Mouse (Mus musculus) intestine, postnatal 0 days (tissue): Measurements from ENCODE around the gene Bid. TPM values are rescaled to one million over a fixed set of nuclear protein-coding genes. Genes with fewer than 3 reads are reported as not detected.
"Not testable (repeated sequence)": the region's sequence is repeated elsewhere in the genome, so short reads cannot be mapped to it uniquely, and the experiment has no call there.

Source experiments
- ATAC-seq: fragments of 200-750 bp; cut with Nextera tagmentation; 2 replicates; pipeline ENCODE4 v1.8.0; 2017; ENCODE audit warnings: mild to moderate bottlenecking, moderate TSS enrichment, moderate library complexity
- H3K27ac ChIP-seq: fragments of 300-500 bp; sonication (generic); 2 replicates; pipeline ENCODE4 v1.5.1; 2014; ENCODE audit warnings: mild to moderate bottlenecking, low read depth, low read length, moderate library complexity
- H3K27me3 ChIP-seq: fragments of 300-500 bp; sonication (generic); replicated peaks from 2 replicates; pipeline ENCODE4 v1.6.1; 2014; ENCODE audit warnings: low read length, mixed read lengths; ENCODE audit not compliant: control insufficient read depth, insufficient read depth
- H3K36me3 ChIP-seq: fragments of 300-500 bp; sonication (generic); 2 replicates; pipeline ENCODE4 v1.6.1; 2014; ENCODE audit warnings: mild to moderate bottlenecking, moderate library complexity; ENCODE audit not compliant: control insufficient read depth, insufficient read depth
- H3K4me1 ChIP-seq: fragments of 300-500 bp; sonication (generic); replicated peaks from 2 replicates; pipeline ENCODE4 v1.6.1; 2014; ENCODE audit warnings: antibody characterized with exemption, low read length, mixed read lengths; ENCODE audit not compliant: control insufficient read depth, insufficient read depth
- H3K4me2 ChIP-seq: fragments of 300-500 bp; sonication (generic); replicated peaks from 2 replicates; pipeline ENCODE4 v1.6.1; 2014; ENCODE audit warnings: low read depth, mild to moderate bottlenecking, moderate library complexity
- H3K4me3 ChIP-seq: fragments of 300-500 bp; sonication (generic); 2 replicates; pipeline ENCODE4 v1.5.1; 2014; ENCODE audit warnings: low read depth, low read length
- H3K9ac ChIP-seq: fragments of 300-500 bp; sonication (generic); 2 replicates; pipeline ENCODE4 v1.6.1; 2014; ENCODE audit warnings: mild to moderate bottlenecking, low read depth, low read length
- H3K9me3 ChIP-seq: fragments of 300-500 bp; sonication (generic); 2 replicates; pipeline ENCODE4 v1.6.1; 2016; ENCODE audit warnings: mixed run types; ENCODE audit not compliant: control insufficient read depth
- CTCF ChIP-seq: sonication (generic); IDR thresholded peaks from 2 replicates; pipeline ENCODE4 v1.5.1; 2016; ENCODE audit warnings: low read depth, mild to moderate bottlenecking, control low read depth, antibody characterized with exemption, moderate library complexity
- WGBS: fragments of 180-500 bp; shearing (Covaris S2); extraction: QIAGEN DNeasy Blood & Tissue Kit; methylation state at CpG from one replicate; pipeline ENCODE4 v1.1.7; 2014; 5-methylcytosine and 5-hydroxymethylcytosine counted together
- polyA plus RNA-seq: library from polyadenylated mRNA; unstranded; fragments of >200 nt; fragmentation: Nextera tagmentation; extraction: Ambion mirVana; gene quantifications from 2 replicates; pipeline ENCODE4 v1.2.1, GENCODE M21; 2015

The Bid gene
- polyA plus RNA-seq, 1 experiment from 2014 or later, result 24.8 TPM

DNA sequence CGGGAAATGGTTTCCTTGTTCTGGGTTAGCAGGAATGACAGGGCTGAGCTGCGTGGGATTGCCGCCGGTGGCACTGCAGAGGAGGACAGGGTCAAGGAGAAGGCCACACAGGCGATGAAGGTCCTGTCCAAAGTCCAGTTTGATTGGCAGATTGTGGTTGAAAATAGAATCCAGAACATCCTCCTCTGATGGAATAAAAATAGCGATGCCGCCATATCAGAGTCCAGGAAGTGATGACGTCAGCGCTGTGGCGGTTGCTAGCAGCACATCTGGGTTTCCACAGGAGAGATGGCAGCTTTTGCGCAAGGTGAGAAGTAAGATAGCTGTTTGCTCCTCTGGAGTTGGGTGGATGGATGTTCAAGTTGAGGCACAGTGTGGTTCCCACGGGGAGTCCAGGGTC, 15.9 kb upstream of the Bid start:
- no peak for TF ChIP-seq CTCF
- H3K27me3 ChIP-seq, result no peaks in the 10 kb centered on the region
- whole genome bisulfite sequencing, result 91% methylated on average over 12 of the region's 12 CpGs
- ATAC-seq, result no peak
- no peak overlapping the region for H3K9ac ChIP-seq
- no peaks in the 10 kb centered on the region for H3K9me3 ChIP-seq
- H3K27ac ChIP-seq, result no peak overlapping the region
- no peak overlapping the region for H3K4me3 ChIP-seq
- H3K4me2 ChIP-seq, result no peak overlapping the region
- H3K4me1 ChIP-seq, result peaks cover 5% of the 10 kb centered on the region; the same call in 1 of the 2 replicates
- peaks cover 19% of the 10 kb centered on the region; the same call in 1 of the 2 replicates for H3K36me3 ChIP-seq

DNA sequence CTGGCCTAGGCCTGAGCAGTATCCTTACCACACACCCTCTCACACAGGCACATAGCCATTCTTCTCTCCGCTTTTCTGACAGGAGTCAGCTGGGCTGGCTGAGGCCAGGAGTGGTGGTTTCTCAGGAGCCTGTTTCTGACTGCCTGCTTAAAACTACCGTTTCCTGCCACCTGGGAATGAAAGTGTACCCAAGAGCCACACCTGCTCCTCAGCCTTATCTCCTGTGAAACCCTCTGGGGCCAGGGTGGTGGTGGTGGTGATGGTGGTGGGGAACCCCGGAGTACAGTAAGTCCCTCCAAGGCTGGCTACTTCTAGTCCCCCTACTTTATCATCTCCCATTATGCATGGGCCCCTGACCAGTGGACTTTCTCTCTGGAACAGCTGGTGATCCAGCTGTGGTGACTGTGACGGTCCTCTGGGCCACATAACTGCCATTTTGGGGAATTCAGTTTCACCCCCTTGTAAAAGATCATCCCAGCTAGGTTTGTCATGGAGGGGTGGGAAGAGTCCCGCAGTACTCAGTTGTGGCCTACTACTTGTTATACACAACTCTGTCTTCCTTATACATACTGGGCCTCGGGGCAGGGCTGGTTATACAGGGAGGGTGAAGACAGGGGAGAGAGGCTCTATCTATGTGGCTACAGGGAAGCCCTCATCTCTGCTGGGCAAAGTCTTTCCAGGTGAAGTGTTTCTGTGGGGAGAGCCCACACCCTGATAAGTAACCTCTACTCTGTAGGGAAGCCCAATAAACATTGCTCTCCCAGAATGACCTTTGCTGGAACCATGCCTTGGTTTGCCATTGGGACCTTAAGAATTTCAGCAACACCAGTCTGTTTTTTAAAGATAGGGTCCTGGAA, 14.0 kb upstream of the Bid start:
- H3K9ac ChIP-seq, result 0 out of 2 replicates have a peak overlapping the region, but pooled peaks have one; percentile 7
- no peak overlapping the region for H3K4me3 ChIP-seq
- H3K36me3 ChIP-seq, result peaks cover 19% of the 10 kb centered on the region; the same call in 1 of the 2 replicates
- peak; percentile 65 for ATAC-seq
- no peak overlapping the region for H3K4me2 ChIP-seq
- no peak for TF ChIP-seq CTCF
- no peak overlapping the region for H3K27ac ChIP-seq
- no peaks in the 10 kb centered on the region for H3K27me3 ChIP-seq
- 56% methylated on average over 6 of the region's 6 CpGs for WGBS
- peaks cover 5% of the 10 kb centered on the region; the same call in 1 of the 2 replicates for H3K4me1 ChIP-seq
- H3K9me3 ChIP-seq, result no peaks in the 10 kb centered on the region

DNA sequence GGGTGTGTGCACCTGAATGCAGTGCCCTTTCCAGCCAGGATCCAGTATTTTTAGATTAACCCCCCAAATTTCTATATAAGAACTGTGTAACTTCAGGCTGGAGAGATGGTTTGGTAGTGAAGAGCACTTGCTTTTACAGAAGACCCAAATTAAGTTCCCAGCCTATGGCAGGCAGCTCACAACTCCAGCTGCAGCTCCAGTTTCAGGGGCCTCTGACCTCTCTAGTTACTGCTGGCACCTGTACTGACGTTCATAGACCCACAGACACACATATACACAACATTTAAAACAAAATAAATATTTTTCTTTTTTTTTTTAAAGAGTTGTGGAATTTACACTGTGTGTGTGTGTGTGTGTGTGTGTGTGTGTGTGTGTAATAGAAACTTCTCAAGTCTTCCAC, 12.8 kb upstream of the Bid start:
- WGBS, result 53% methylated on average over 1 of the region's 1 CpGs
- H3K9ac ChIP-seq, result no peak overlapping the region
- H3K4me3 ChIP-seq, result no peak overlapping the region

DNA sequence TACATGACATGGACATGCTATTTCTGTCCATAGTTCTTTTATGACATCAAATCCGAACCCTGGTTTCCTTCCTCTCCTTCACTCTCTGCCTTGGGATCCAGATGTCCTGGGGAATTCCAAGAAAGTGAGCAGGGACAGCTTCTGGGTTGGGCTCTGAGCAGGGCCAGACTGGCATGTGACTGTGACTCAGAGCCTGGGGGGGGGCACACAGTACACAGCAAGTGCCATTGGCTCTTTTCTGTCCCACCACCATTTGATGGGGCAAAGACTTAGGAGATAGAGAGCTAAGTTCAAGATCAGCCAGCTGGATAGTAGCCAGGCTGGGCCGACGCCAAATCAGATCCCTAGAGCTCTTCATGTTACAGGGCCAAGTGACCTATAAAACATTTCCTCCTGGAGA, 11.1 kb upstream of the Bid start:
- H3K27ac ChIP-seq, result no peak overlapping the region
- ATAC-seq, result peak; percentile 66
- H3K36me3 ChIP-seq, result peaks cover 9% of the 10 kb centered on the region; the same call in 1 of the 2 replicates
- no peaks in the 10 kb centered on the region for H3K27me3 ChIP-seq
- TF ChIP-seq CTCF, result no peak
- no peak overlapping the region for H3K4me2 ChIP-seq
- no peaks in the 10 kb centered on the region for H3K9me3 ChIP-seq
- H3K4me3 ChIP-seq, result no peak overlapping the region
- peaks cover 5% of the 10 kb centered on the region; the same call in 1 of the 2 replicates for H3K4me1 ChIP-seq
- 30% methylated on average over 3 of the region's 3 CpGs for WGBS
- no peak overlapping the region for H3K9ac ChIP-seq

More for the DNA sequence above, 12.8 kb upstream of the Bid start:
- H3K27ac ChIP-seq, result no peak overlapping the region
- peaks cover 5% of the 10 kb centered on the region; the same call in 1 of the 2 replicates for H3K4me1 ChIP-seq
- H3K27me3 ChIP-seq, result no peaks in the 10 kb centered on the region
- no peak overlapping the region for H3K4me2 ChIP-seq
- TF ChIP-seq CTCF, result no peak
- no peaks in the 10 kb centered on the region for H3K9me3 ChIP-seq
- peaks cover 14% of the 10 kb centered on the region; the same call in 1 of the 2 replicates for H3K36me3 ChIP-seq
- ATAC-seq, result no peak

DNA sequence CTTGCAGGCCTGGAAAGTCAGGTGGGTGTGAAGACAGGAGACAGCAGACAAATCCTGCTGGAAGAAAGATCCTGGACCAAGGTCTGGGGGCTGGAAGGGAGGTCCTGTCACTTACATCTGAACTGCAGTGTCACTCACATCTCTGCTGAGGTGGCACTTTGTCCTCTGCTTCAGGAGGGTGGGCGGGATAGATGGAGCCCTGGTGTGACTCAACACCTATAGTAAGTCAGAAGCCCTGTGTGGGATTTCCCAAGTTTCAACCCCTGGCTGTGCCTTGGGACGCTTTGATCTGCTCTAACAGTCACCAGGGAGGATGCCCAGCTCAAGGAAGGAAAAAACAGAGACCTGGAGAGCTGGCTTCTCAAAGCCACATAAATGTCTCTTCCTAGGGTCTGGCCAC, 10.2 kb upstream of the Bid start:
- TF ChIP-seq CTCF, result no peak
- Histone ChIP-seq H3K9ac (no peak overlapping the region), H3K27ac (no peak overlapping the region), H3K4me1 (peaks cover 5% of the 10 kb centered on the region; the same call in 1 of the 2 replicates), H3K9me3 (no peaks in the 10 kb centered on the region), H3K36me3 (peaks cover under 1% of the 10 kb centered on the region; the same call in 1 of the 2 replicates), H3K27me3 (no peaks in the 10 kb centered on the region), H3K4me2 (no peak overlapping the region), H3K4me3 (no peak overlapping the region)
- 46% methylated on average over 2 of the region's 2 CpGs for WGBS
- no peak for ATAC-seq

DNA sequence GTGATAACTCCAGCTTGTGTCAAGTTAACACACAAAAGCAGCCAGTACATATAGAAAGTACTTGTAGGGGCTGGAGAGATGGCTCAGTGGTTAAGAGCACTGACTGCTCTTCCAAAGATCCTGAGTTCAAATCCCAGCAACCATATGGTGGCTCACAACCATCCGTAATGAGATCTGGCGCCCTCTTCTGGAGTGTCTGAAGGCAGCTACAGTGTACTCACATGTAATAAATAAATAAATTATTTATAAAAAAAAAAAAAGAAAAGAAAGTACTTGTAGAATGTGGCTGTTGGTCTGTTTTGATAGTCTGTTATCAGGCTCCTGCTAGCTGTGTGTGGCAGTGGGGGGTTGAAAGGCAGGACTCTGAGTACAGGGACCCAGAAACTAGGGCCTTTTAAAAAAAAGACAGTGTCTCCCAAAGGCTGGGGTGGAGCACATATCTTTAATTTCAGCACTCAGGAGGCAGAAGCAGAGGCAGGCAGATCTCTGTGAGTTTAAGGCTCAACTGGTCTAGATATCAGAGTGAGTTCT, 8.2 kb upstream of the Bid start:
- not testable (repeated sequence) for H3K9ac ChIP-seq, ATAC-seq, H3K36me3 ChIP-seq, H3K9me3 ChIP-seq, H3K27ac ChIP-seq, H3K4me1 ChIP-seq, H3K4me2 ChIP-seq, H3K27me3 ChIP-seq, H3K4me3 ChIP-seq
- WGBS, result 78% methylated on average over 2 of the region's 2 CpGs
